Mouse (Mus musculus) embryo, embryonic 10.5 days (tissue): ENCODE data around the gene Gm11639.

Experiments used
- DNase-seq: peaks from one replicate; pipeline ENCODE4 v3.0.0-alpha.2; 2015; ENCODE audit warnings: low spot score

The Gm11639 gene

DNA sequence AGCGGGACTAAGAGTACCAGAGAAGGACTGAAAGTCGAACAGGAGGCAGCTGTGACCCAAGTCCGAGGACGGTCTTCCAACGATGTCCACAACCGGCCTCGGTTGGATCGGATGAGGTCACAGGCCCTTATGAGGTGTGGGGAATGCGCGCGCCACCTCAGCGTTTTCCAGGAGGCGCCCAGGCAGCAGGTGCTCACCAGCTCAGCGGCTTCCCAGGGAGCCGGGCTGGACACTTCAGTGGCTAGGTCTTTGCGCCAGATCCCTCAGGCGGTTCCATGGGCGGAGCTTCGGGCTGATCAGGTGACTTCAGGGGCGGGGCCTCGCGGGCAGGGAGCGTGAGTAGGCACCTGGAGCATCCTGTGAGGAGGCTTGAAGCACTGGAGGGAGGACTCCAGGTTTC lies at the start of gene Gm11639:
Gene Gm11639 (plus strand): TSS at position 160 of the 400 bp plus-strand sequence.
- peak; percentile 24 for DNase-seq

- DNase-seq: no peak
Observed at GRCm38 (mm10) chr11:104637010-104637409, 48.5 kb upstream of the Gm11639 start.

DNA sequence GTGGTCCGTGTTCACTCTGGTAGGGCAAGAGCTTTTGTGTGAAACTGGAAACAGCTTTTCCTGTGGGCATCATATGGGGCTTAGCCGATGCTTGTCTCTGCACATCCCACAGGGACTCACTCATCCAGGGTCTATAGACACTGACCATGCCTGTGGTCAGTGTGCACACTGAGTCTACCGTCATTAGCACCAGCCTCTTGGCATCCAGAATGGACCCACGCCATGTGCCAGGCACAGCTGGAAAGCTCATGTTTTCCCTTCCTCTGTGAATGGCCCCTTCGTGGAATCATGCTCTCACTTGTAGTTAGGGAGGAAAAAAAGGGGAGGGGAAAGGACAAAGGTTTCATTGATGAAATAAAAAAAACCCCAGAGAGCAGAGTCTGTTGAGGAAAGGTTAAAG lies 47.5 kb upstream of the Gm11639 start:
- DNase-seq: peak; percentile 50

DNA sequence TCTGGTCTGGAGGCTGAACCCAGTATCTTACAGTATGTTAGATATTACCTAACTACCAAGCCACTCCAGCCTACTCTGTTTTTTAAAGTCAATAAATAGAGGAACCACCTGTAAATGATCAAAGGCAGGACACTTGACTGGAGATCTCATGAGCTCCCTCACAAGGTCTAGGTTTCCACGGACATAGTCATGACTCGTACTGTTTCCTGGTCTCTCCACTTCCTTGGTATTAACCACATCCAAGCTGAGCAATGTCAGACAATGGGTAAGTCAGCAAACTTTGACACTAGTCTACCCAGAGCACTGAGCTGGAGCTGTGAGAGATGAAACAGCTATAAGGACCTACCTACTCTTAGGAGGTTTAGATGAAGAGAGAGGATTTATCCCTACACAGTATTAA lies 46.6 kb upstream of the Gm11639 start:
- DNase-seq: no peak

DNA sequence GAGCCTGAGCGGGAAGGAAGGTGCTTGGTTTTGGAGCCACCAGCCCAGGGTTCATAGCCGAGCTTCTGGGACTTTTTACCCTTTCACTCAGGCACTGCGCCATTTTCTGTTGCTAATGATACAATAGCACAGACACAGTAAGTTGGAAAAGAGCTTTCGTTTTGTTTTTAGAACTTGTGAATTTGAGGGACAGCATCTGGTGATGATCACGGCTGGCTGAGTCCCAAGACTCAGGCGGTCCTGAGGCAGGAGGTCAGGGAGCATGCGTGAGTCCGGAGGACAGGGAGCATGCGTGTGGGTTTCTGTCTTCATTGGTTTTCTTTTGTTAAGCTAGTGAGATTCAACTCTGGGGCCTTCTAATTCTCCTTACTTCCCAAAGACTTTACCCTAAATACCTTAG lies 45.9 kb upstream of the Gm11639 start:
- DNase-seq: no peak

DNA sequence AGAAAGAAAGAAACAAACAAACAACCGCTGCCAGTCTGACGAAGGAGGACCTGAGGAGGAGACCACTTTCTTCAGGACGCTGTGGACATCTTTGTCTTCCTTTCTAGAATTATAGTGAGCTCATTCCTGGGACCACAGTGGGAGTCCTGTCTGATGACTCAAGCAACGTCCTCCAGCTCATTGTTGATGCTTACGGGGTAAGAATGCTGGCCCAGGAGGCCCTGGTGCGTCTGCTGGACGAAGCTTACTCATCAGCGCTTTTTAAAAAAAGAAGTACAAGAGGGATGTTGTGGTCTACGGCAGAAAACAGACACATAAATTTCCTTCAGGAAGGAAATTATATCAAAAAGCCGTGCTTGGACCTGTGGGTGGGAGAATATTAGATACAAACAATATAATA lies 44.6 kb upstream of the Gm11639 start:
- no peak for DNase-seq

GRCm38 (mm10) chr11:104643236-104643635 lies 42.3 kb upstream of the Gm11639 start:
- DNase-seq: no peak

DNA sequence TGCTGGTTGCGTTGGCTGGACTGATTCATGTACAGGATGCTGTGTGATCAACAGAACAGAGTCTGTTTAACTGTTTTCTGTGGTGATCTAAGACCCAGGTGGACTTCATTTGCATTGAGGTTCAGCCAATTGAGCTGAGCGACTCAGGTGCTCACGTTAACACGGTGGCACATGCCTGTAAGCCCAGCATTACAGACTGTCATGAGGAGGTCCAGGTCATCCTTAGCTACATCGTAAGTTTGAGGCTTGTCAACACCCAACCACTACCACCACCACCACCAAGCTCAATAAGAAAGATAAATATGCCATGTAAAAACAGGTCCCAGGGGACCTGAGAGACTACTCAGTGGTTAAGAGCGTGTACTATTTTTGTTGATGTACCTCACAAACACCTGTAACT lies 40.1 kb upstream of the Gm11639 start:
- DNase-seq: no peak

GRCm38 (mm10) chr11:104646173-104646572 lies 39.3 kb upstream of the Gm11639 start:
- no peak for DNase-seq

GRCm38 (mm10) chr11:104646611-104647010 lies 38.9 kb upstream of the Gm11639 start:
- DNase-seq: no peak

GRCm38 (mm10) chr11:104647188-104647867 lies 38.2 kb upstream of the Gm11639 start:
- no peak for DNase-seq

DNA sequence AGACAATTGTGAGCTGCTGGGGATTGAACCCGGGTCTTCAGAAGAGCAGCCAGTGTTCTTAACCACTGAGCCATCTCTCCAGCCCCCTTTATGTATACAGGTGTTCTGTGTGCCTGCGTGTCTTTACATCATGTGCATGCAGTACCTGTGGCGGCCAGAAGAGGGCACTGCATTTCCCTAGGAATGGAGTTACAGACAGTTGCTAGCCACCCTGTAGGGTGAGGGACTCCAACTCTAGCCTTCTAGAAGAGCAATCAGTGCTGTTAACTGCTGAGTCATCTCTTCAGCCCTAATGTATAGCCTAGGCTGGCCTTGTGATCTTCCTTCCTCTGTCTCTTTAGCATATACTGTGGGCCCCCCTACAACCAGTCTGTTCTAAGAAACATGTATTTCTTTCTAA lies 36.9 kb upstream of the Gm11639 start:
- peak; percentile 36 for DNase-seq

DNA sequence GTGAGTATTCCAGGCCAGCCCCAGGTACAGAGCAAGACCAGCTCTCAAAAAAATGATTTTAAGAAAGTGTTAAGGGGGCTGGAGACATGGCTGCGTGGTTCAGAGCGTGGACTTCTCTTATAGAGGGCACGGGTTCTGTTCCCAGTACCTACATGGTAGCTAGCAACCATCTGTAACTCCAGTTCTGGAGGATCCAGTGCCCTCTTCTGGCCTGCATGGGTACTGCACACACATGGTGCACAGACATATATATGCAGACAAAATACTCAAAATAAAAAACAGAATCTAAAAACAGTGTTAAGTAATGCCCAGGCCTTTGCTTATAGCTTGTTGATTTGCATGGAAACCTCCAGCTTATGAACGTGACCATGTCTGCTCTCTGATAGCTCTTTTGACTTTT lies 24.9 kb upstream of the Gm11639 start:
- no peak for DNase-seq

DNA sequence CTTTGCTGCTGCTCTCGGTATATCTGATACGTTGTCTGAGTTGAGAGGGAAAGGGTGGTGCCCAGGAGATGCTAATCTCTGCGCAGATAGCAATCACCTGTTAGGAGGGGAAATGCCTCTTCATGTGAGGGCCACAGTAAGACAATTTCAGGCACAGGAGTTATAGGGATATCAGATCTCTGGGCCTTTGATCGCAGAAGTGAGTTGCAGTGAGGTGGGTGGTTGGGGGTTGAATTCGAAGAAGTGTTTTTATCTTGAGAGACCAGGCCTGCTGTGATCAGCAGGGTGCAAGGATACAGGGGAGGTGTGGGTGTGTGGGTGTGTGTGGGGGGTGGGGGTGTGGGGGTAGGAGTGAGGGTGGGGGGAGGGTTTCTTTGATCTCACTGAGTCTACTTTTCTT lies 24.4 kb upstream of the Gm11639 start:
- no peak for DNase-seq

GRCm38 (mm10) chr11:104661531-104662205 lies 23.8 kb upstream of the Gm11639 start:
- DNase-seq: no peak

- no peak for DNase-seq
Observed at GRCm38 (mm10) chr11:104662573-104662972, 22.9 kb upstream of the Gm11639 start.

DNA sequence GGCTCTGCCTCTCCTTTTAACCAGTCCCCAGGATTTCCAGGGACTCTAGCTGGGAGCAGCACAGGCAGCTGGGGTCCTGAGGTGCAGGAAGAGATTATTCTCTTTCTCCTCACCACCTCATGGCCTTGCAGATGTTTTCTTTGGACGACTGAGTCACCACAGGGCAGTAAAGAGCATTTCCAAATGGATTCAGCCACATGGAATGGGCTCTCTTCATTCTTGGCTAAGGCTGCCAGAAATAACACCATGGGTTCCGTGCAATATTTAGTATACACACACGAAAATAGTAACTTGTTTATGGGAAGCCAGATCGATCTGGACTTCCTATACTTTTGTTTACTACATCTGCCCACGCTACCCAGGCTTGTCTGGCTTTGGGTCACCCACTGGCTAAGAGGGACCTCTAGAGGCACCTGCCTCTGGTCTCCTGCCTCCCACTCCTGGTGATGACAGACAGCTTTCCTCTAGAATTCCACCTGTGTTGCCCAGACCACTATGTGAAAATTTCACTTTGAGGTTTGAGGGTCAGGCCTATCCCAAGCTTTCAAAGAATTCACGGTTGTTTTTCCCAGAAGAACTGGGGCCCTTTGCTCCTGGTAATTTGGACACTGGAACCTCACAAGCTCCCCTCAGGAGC lies 22.1 kb upstream of the Gm11639 start:
- DNase-seq: no peak

DNA sequence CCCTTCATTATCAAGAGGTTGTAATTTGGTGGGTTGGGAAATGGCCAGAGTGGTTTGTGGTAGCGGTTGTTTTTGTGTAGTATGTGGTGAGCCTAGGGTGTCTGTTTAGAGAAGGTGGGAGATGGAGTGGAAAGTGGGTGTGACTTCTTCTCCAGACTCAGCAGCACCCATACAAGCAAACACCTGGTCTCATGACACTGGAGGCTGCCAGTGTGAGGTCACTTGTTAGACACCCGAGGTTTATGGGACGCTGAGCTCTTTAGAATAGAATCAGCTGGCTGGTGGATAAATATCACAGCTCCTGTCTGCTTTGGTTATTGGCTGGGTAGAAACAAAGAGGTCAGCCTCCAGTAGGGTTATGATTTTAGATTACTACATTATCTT lies 21.6 kb upstream of the Gm11639 start:
- DNase-seq: no peak

DNA sequence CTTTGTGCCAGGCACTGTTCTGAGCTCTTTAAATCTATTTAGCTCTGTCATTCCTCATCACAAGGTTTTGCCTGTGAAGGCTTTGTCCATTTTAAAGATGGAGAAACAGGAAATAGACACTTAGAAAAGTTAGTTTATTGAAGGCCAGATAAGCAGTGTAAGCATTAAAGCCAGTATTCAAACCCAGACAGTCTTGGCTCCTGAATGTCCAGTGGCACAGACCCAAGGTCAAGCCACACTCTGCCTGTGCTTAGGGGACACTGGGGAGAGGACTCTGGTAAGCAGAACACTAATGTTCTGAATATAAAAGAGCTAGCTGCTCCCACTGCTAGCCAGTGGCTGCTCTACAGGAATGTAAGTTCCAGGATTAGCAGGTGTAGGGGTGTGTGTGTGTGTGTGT lies 21.1 kb upstream of the Gm11639 start:
- no peak for DNase-seq

DNA sequence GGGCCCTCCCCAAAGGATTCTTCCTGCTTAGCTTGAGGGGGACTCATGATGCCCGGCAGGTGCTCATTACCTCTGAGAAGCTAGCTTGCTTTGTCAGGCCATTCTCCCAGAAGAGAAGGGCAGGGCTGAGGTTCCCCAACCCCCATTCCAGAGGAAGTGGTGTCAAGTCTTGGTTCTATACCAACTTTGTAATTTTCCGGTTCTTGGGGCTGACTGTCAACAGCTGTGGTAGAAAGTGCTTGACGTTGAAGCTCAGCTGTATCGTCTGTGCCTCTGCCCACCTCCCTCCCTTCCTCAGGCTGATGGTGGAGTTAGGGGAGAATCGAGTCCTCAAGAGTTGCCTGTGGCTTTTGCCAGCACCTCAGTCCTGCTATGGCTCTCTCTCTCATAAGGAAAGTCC lies 18.1 kb upstream of the Gm11639 start:
- no peak for DNase-seq

- DNase-seq: no peak
Observed at GRCm38 (mm10) chr11:104673412-104673811, 12.1 kb upstream of the Gm11639 start.

- DNase-seq: no peak
Observed at GRCm38 (mm10) chr11:104674768-104675167, 10.7 kb upstream of the Gm11639 start.

GRCm38 (mm10) chr11:104693235-104693634 lies 7.7 kb downstream of the Gm11639 start:
- DNase-seq: no peak
